Mouse (Mus musculus) midbrain, embryonic 12.5 days (tissue): ENCODE data around the gene Gm16253. TPM values are rescaled to one million over a fixed set of nuclear protein-coding genes. Genes with fewer than 3 reads are reported as not detected.

ENCODE experiments used
- ATAC-seq: fragments of 200-750 bp; cut with Nextera tagmentation; 2 replicates; pipeline ENCODE4 v1.8.0; 2017; ENCODE audit warnings: low read depth, moderate TSS enrichment, moderate library complexity; ENCODE audit not compliant: low FRiP score
- H3K27ac ChIP-seq: fragments of 300-500 bp; sonication (generic); replicated peaks from 2 replicates; pipeline ENCODE4 v1.5.1; 2016; ENCODE audit warnings: mild to moderate bottlenecking
- H3K27me3 ChIP-seq: fragments of 300-500 bp; sonication (generic); 2 replicates; pipeline ENCODE4 v1.6.1; 2016; ENCODE audit warnings: mild to moderate bottlenecking
- H3K36me3 ChIP-seq: fragments of 300-500 bp; sonication (generic); 2 replicates; pipeline ENCODE4 v1.6.1; 2016
- H3K4me1 ChIP-seq: fragments of 300-500 bp; sonication (generic); 2 replicates; pipeline ENCODE4 v1.6.1; 2016
- H3K4me2 ChIP-seq: fragments of 300-500 bp; sonication (generic); replicated peaks from 2 replicates; pipeline ENCODE4 v1.6.1; 2016; ENCODE audit warnings: mild to moderate bottlenecking, moderate library complexity
- H3K4me3 ChIP-seq: fragments of 300-500 bp; sonication (generic); 2 replicates; pipeline ENCODE4 v1.5.1; 2016; ENCODE audit warnings: mild to moderate bottlenecking
- H3K9ac ChIP-seq: fragments of 300-500 bp; sonication (generic); replicated peaks from 2 replicates; pipeline ENCODE4 v1.6.1; 2016; ENCODE audit warnings: mild to moderate bottlenecking, moderate library complexity
- H3K9me3 ChIP-seq: fragments of 300-500 bp; sonication (generic); 2 replicates; pipeline ENCODE4 v1.6.1; 2016; ENCODE audit warnings: mild to moderate bottlenecking
- WGBS: fragments of 180-500 bp; shearing (Covaris S2); methylation state at CpG from one replicate; pipeline ENCODE4 v1.1.7; 2016; 5-methylcytosine and 5-hydroxymethylcytosine counted together
- polyA plus RNA-seq: library from polyadenylated mRNA; unstranded; fragments of >200 nt; fragmentation: Nextera tagmentation; extraction: Ambion mirVana; gene quantifications from 2 replicates; pipeline ENCODE4 v1.2.1, GENCODE M21; 2016

Gene Gm16253
- polyA plus RNA-seq, 1 experiment from 2014 or later = 2.0 TPM

DNA sequence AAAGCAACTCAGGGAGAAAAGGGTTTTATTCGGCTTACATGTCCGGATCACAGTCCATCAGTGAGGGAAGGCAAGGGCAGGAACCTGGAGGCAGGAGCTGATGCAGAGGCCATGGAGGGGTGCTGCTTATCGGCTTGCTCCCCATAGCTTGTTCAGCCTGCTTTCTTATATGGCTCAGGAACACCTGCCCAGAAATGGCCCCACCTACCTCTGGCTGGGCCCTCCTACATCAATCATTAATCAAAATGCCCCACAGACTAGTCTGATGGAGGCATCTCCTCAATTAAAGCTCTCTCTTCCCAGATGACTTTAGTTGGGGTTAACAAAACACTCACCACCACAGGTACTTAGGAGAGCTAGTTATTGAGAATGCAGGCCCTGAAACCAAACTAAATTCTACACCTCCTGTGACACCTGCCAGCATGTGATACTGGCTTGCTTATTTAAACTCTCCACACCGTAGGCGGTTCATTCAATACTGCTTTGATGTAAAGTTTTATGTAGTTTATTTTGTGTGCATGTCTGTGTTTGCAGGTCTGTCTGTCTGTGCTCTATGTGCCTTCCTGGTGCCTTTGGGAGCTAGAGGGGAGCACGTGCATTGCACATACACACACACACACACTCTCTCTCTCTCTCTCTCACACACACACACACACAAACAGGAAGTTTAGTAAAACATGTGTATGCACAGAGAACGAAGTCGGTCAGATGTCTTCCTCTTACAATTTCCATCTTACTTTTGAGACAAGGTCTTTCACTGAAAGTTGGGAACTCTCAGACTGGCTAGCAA lies 9.9 kb upstream of the Gm16253 start:
- Histone ChIP-seq H3K4me1 (no peaks in the 10 kb centered on the region), H3K4me2 (no peak overlapping the region), H3K9me3 (no peaks in the 10 kb centered on the region), H3K9ac (no peak overlapping the region), H3K27me3 (no peaks in the 10 kb centered on the region), H3K36me3 (no peaks in the 10 kb centered on the region), H3K4me3 (no peak overlapping the region), H3K27ac (no peak overlapping the region)
- 90% methylated on average over 8 of the region's 8 CpGs for WGBS
- ATAC-seq = no peak

DNA sequence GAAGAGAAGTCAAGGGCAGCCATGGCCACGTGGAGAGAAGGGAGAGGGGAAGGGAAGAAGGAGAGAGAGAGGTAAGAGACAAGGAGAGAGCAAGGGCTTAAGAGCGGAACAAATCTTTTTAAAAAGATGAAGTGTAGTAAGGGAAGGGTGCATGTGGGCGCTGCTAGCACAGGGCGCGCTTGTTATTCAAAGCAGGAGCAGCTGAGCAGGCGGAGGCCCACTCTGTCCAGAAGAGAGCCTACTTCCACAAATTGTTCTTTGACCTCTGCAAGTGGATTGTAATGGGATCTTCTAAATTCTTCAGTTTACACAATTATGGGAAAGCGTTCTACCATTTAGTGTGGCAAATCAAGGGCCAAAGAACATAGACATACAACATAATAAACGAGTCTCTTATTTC lies 8.2 kb upstream of the Gm16253 start:
- 56% methylated on average over 8 of the region's 8 CpGs for WGBS
- Histone ChIP-seq H3K9ac (no peak overlapping the region), H3K27me3 (no peaks in the 10 kb centered on the region), H3K27ac (no peak overlapping the region), H3K4me3 (no peak overlapping the region), H3K9me3 (no peaks in the 10 kb centered on the region), H3K4me2 (no peak overlapping the region), H3K36me3 (no peaks in the 10 kb centered on the region), H3K4me1 (no peaks in the 10 kb centered on the region)
- ATAC-seq = no peak

DNA sequence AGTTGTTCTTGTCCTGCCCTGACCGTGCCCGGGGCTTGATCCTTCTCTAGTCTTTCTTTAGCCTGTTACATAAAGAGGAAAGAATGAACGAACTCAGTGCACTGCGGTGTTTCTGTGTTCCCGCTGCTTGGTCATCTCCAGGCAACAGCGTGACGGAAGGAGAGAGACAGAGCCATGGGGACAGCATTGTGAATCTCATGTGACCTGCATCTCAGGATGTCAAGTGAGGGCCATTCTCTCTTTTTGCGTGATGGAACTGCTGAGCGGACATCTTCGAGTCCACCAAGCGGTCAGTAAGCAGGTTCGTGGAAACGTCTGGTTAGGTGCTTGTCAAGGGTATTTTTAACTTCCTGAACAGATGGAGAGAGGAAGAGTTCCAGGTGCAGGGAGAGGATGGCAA lies 7.3 kb upstream of the Gm16253 start:
- no peaks in the 10 kb centered on the region for H3K36me3 ChIP-seq
- H3K27ac ChIP-seq = no peak overlapping the region
- no peak for ATAC-seq
- no peak overlapping the region for H3K9ac ChIP-seq
- no peaks in the 10 kb centered on the region for H3K4me1 ChIP-seq
- H3K4me3 ChIP-seq = no peak overlapping the region
- no peaks in the 10 kb centered on the region for H3K9me3 ChIP-seq
- H3K4me2 ChIP-seq = no peak overlapping the region
- WGBS = 92% methylated on average over 13 of the region's 13 CpGs
- no peaks in the 10 kb centered on the region for H3K27me3 ChIP-seq

DNA sequence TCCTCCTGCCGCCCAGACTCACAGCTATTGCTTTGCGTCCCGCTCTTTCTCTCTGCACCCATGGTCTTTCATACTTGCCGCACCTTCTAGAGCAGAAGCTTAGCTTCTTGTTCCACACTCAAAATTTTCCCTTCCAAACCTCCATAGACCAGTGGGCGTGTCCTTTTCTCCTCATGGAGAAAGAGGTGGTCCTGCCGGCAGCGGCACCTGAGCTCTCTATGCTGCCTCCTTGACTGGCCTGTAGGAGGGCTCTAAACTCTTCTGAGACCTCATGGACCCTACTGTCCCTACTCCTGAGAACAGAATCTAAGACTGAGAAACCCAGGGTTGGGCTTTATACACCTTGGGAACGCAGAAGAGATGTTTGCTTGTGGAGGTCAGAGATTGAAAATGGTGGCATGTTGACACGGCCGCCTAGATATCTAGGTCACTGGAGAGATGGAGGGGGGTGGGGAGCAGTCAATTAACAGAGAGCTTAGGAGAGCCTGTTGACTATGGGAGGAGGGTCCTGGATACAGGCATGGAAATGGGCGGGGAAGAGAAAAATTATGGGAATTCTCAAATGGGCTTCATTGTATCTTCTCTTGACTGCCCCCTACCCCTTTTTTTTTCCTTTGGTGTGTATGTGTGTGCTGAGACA lies 6.7 kb upstream of the Gm16253 start:
- Histone ChIP-seq H3K27me3 (no peaks in the 10 kb centered on the region), H3K4me2 (no peak overlapping the region), H3K27ac (no peak overlapping the region), H3K9me3 (no peaks in the 10 kb centered on the region), H3K36me3 (no peaks in the 10 kb centered on the region), H3K9ac (no peak overlapping the region), H3K4me1 (no peaks in the 10 kb centered on the region), H3K4me3 (no peak overlapping the region)
- 87% methylated on average over 11 of the region's 11 CpGs for WGBS
- ATAC-seq = no peak

DNA sequence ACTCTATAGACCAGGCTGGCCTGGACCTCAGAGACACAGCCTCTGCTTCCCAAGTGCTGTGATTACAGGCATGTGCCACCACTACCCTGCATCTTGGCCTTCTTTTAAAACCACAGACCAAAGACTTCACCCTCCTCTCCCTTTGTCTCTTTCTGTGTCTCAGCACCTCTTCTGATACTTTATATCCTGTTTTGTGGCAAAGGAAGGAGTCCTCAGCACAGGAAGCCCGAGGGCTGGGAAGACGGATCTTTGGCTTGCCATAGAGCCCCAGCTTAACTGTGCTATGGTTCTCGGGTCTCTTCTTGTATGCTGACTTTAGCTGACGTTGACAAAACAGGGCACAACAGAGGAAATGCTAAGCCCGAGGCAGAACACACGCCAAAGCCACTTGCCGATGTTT lies 6.1 kb upstream of the Gm16253 start:
- Histone ChIP-seq H3K4me1 (no peaks in the 10 kb centered on the region), H3K9me3 (no peaks in the 10 kb centered on the region), H3K27me3 (no peaks in the 10 kb centered on the region), H3K4me2 (no peak overlapping the region), H3K36me3 (no peaks in the 10 kb centered on the region), H3K9ac (no peak overlapping the region), H3K27ac (no peak overlapping the region), H3K4me3 (no peak overlapping the region)
- WGBS = 82% methylated on average over 7 of the region's 7 CpGs
- no peak for ATAC-seq

DNA sequence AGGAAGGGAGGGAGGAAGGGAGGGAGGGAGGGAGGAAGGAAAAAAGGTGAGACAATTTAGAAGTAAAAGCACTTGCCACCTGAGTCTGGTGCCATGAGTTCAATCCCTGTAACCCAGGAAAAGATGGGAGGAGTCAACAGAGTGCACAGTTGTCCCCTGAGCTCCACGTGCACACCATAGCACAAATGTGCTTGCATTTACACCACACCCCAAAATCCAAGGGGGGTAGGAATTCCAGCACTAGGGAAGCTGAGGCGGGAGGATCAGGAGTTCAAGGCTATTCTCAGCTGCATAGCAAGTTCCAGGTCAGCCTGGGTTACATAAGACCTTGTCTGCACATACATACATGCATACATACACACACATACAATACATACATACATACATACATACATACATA lies 5.4 kb upstream of the Gm16253 start:
- Histone ChIP-seq H3K4me1 (peaks cover 2% of the 10 kb centered on the region), H3K9ac (no peak overlapping the region), H3K36me3 (no peaks in the 10 kb centered on the region), H3K4me2 (no peak overlapping the region), H3K4me3 (no peak overlapping the region), H3K27ac (no peak overlapping the region), H3K9me3 (no peaks in the 10 kb centered on the region), H3K27me3 (no peaks in the 10 kb centered on the region)
- ATAC-seq = no peak
- WGBS = 72% methylated on average over 2 of the region's 2 CpGs

DNA sequence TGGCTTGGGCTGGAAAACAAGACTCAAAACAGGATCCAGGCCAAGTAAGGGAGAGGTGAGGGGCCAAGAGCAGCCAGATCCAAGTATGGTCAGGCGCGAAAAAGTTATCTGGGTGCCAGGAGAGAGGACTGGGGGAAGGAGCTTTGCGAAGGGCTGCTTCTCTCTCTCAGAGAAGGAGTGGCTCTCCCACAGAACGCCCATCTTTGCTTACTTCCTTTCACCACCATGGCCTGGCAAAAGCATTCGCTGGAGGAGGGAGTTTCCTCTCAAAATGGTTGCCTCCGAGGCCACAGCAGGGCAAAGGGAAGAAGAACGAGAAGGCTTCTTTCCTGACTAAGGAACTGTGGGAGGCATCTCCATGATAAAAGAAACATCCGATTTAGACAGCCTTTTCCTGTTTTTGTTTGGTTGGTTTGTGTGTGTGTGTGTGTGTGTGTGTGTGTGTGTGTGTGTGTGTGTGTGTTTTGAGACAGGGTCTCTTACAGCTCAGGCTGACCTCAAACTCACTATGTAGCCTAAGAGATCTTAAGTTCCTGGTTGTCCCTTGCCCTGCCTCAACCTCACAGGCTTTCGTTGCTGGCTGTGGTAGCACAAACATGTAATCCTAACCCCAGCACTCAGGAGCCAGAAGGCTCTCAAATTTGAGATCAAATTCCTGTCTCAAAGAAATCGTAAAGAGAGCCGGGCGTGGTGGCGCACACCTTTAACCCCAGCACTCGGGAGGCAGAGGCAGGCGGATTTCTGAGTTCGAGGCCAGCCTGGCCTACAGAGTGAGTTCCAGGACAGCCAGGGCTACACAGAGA lies 4.7 kb upstream of the Gm16253 start:
- no peak for ATAC-seq
- Histone ChIP-seq H3K27me3 (no peaks in the 10 kb centered on the region), H3K9ac (no peak overlapping the region), H3K4me1 (peaks cover 10% of the 10 kb centered on the region), H3K4me2 (no peak overlapping the region), H3K27ac (no peak overlapping the region), H3K9me3 (no peaks in the 10 kb centered on the region), H3K4me3 (no peak overlapping the region), H3K36me3 (no peaks in the 10 kb centered on the region)
- WGBS = 82% methylated on average over 16 of the region's 16 CpGs

DNA sequence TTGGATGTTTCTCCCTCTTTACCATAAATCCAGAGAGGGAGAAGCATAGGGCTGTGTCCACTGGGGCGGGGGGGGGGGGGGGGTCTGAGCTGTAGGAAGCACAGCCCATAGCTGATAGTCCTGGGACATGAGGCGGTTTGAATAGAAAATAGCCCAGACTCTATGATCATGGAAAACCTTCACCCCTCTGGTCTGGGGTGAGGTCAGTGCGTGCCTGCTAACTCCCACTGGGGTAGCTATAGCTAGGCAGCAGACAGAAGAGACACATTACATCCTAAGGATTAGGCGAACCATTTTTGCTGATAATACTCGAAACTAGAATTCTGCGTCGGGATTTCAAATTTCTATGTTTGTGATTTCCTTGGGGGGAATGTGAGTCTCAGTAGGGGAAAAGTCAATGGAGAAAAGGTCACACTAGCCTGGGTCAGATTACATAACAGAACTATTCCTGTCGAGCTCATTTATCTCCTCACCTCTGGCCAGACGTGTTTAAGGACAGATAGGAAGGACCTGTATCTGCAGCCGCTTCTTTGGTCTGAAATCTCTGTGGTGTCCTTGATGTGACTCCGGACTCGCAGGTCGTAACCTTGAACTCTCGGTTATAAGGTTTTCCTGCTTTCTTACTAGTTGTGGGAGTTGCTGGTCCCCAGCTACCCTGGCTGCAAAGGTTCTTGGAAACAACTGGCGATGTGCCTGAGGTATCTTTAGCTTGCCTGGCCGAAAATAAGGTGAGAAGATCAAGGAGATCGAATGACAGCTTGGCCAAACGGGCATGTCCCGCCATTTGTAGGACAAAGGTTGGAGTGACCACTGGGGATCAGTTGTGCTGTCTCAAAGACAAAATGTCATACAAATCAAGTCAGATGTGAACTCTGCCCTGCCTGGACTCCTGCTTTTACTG lies 2.9 kb upstream of the Gm16253 start:
- ATAC-seq = no peak
- no peaks in the 10 kb centered on the region for H3K9me3 ChIP-seq
- H3K4me1 ChIP-seq = peaks cover 13% of the 10 kb centered on the region
- no peak overlapping the region for H3K4me2 ChIP-seq
- H3K36me3 ChIP-seq = no peaks in the 10 kb centered on the region
- H3K4me3 ChIP-seq = no peak overlapping the region
- no peak overlapping the region for H3K27ac ChIP-seq
- H3K9ac ChIP-seq = no peak overlapping the region
- 87% methylated on average over 18 of the region's 19 CpGs for WGBS
- no peaks in the 10 kb centered on the region for H3K27me3 ChIP-seq

DNA sequence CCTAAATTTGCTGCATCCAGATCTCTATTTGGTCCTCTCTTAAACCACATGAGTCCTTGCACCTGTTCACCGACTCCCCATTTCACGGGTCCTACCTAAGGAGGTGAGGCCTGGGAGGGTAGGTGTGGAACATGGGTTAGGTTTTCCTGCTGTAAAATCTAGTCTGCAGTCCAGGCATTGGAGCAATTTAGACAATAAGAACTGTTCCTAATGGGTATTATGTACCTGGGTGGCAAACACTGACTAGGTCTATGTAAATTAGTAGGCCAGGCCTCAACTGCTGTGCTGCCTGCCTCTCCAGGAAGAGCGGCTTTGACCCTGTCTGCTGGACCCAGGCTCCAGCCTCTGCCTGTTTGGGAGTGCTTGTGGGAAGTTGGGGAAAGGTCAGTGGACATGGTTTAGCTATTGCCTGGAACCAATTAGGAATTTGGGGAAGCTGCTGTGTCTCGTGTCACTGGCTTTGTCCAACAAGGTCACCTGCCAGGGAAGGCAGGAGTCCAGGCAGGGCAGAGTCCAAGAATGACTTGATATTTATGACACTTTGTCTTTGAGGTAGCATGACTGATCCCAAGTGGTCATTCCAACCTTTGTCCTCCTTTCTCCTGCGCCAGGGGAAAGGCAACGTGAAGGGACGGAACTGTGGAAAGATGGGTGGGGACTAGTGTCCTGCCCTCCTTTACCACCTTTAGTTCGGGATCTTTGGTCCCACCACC lies 1.4 kb upstream of the Gm16253 start:
- no peak for ATAC-seq
- no peaks in the 10 kb centered on the region for H3K36me3 ChIP-seq
- H3K4me3 ChIP-seq = no peak overlapping the region
- no peak overlapping the region for H3K27ac ChIP-seq
- 89% methylated on average over 8 of the region's 8 CpGs for WGBS
- H3K4me2 ChIP-seq = no peak overlapping the region
- no peaks in the 10 kb centered on the region for H3K9me3 ChIP-seq
- no peak overlapping the region for H3K9ac ChIP-seq
- H3K27me3 ChIP-seq = no peaks in the 10 kb centered on the region
- H3K4me1 ChIP-seq = peaks cover 16% of the 10 kb centered on the region

DNA sequence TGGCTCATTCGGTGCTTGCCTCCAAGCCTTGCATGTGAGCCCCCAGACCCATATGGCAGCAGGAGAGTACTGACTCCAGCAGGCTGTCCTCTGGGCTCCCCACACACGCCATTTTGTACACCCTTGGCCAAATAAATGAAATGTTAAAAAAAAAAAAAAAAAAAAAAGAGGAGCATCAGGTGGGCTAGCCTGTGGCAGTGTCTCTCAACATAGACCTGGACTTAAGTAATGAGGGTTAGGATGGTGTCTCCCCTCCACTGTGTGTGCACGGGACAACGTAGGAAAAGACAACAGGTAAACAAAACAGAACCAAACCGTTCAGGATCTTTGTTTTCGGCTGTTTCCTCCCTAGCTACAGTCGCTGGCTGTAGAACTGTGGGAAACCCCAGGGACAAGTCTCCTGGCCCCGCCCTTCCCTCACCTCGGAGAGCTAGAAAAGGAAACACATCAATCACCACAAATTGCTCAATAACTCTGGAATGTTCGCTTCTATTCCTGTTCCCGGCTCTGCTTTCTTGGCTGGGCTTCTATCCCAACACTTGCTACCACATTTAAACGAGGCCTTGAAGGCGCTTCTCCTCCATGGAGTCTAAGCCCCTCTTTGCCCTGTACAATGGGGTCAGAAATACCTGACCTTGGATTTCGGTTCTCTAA lies 652 bp upstream of the Gm16253 start:
- Histone ChIP-seq H3K9me3 (no peaks in the 10 kb centered on the region), H3K4me3 (no peak overlapping the region), H3K4me2 (peak overlapping the region; percentile 40), H3K9ac (no peak overlapping the region), H3K4me1 (peaks cover 16% of the 10 kb centered on the region), H3K27me3 (peaks cover 1% of the 10 kb centered on the region; the same call in 1 of the 2 replicates), H3K36me3 (no peaks in the 10 kb centered on the region), H3K27ac (peak overlapping the region; percentile 52; the same call in 1 of the 2 replicates)
- 73% methylated on average over 14 of the region's 14 CpGs for WGBS
- ATAC-seq = no peak; the same call in 1 of the 2 replicates

DNA sequence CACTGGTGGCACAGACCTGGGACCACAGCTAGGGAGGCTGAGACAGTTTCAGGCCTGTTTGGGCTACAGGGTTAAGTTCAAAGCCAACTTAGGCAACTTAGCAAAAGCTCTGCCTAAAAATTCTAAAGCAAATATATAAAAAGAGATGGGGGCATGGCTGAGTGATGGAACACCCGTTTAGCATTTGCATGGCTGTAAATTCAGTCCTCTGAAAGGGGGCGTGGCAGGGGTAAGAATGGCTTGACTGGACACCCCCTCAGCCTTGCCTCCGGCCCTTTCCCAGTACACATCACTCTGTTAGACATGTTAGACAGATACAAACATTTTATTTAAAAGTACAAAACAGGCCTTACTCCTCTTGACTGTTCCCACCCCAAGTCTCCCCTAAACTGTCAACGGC lies 782 bp downstream of the Gm16253 start:
- peaks cover 16% of the 10 kb centered on the region for H3K4me1 ChIP-seq
- no peaks in the 10 kb centered on the region for H3K36me3 ChIP-seq
- no peaks in the 10 kb centered on the region for H3K9me3 ChIP-seq
- peak overlapping the region; percentile 52 for H3K27ac ChIP-seq
- ATAC-seq = no peak
- H3K27me3 ChIP-seq = peaks cover 13% of the 10 kb centered on the region
- no peak overlapping the region for H3K4me3 ChIP-seq
- H3K4me2 ChIP-seq = no peak overlapping the region
- no peak overlapping the region for H3K9ac ChIP-seq
- WGBS = 86% methylated on average over 4 of the region's 4 CpGs
